Mouse (Mus musculus) heart, postnatal 0 days (tissue): ENCODE measurements around the gene Mchr1.

Experiments
- CTCF ChIP-seq: IDR thresholded peaks from 2 replicates; pipeline ENCODE4 v1.5.1; 2016; ENCODE audit warnings: antibody characterized with exemption, control low read depth, low read depth
- EP300 ChIP-seq: IDR thresholded peaks from 2 replicates; pipeline ENCODE4 v1.6.1; 2016; ENCODE audit warnings: antibody characterized with exemption, low read depth

DNA sequence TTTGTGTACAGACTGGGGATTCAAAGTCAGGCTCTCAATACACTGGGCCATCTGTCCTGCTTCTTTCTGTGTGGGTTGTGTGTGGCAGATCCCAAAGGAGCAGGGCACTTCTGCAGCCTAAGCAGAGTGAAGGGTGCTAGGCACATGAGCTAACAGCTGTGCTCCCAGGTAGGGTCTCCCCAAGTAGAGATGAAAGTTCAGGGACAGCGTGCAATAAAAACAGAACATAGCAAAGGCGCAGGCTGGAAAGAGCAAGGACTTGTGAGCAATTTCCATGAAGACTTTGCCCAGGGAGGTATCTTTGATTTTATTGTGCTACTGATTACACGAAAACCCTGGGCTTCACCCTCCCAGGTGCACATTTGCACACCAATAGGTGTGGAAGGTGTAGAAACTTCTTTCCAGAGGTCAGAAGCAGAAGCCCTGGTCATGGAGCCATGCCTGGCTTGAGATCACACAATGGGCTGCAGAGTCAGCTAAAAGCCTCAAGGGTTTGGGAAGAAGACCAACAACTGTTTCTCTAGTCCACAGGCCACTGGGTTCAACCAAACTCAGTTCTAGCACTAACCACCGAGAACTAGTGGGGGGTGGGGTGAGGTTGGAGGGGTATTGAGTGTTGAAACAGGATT lies 13.8 kb downstream of the Mchr1 start:
- TF ChIP-seq EP300 (no peak), CTCF (no peak)
